In the genomic region with DNA sequence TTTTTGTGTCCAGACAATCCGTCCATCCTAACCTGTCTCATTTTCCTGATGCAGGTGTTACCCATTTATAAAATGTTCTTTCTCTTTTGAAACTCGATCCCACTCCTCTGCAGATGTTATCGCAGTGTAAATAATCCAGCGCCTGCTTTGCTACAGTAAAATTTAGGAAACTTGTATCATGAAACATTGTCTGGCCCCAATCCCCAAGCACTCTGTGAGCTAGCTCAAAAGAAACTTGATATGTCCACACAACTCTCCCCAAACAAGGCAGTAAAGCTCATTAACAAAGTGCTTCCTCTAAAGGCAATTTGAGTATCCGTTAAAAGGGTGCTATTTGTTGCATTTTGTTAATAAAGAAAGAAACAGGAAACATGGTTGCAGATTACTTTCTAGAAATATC, we compare ENCODE assay signal across 14 mouse cellular contexts.
"Had no signal": no experiment of that assay in that cellular context is flagged by ENCODE, and none has a peak within 500 bp of the region (broad histone marks: within the 10 kb centered on the region; RNA-seq: fewer than 3 reads in every experiment).

No protein-coding gene starts in this region.

- H3K9me3 ChIP-seq: liver, embryonic 15.5 days; midbrain, embryonic 13.5 days; neural tube, embryonic 15.5 days had no signal

- H3K27ac ChIP-seq: liver, embryonic 15.5 days; midbrain, embryonic 13.5 days; neural tube, embryonic 15.5 days had no signal

- DNase-seq: kidney, postnatal 25 days; layer of hippocampus, adult 9-11 months; layer of hippocampus, postnatal 36 days; lung, adult 2 months; lung, postnatal 36 days; right cerebral cortex, adult 18-20 months; right cerebral cortex, postnatal 25 days; thymus, postnatal 36 days had no signal

- H3K4me2 ChIP-seq: liver, embryonic 11.5 days; liver, embryonic 15.5 days; midbrain, embryonic 13.5 days; neural tube, embryonic 15.5 days had no signal

- H3K9ac ChIP-seq: liver, embryonic 15.5 days; midbrain, embryonic 13.5 days; neural tube, embryonic 15.5 days had no signal

- H3K36me3 ChIP-seq: liver, embryonic 15.5 days; midbrain, embryonic 13.5 days; neural tube, embryonic 15.5 days had no signal

- ATAC-seq: intestine, postnatal 0 days; lung, postnatal 0 days; midbrain, embryonic 13.5 days had no signal

- H3K27me3 ChIP-seq: liver, embryonic 15.5 days; midbrain, embryonic 13.5 days; neural tube, embryonic 15.5 days had no signal

- H3K4me1 ChIP-seq: liver, embryonic 15.5 days had no signal

- H3K4me3 ChIP-seq: liver, embryonic 15.5 days; midbrain, embryonic 13.5 days; neural tube, embryonic 15.5 days had no signal
